Mouse (Mus musculus) liver, adult 2 months (tissue): ENCODE measurements at regions not wholly inside any gene's neighbourhood (a gene's known extent, or its start where the extent isn't known, plus 50 kb on each side); places are given as distances from the start of the nearest gene placed in this dataset.

Experiments used
- DNase-seq: peaks from one replicate; pipeline ENCODE4 v3.0.0-alpha.2; 2011; ENCODE audit warnings: low read depth, low spot score; ENCODE audit errors: extremely low read depth
- H3K27ac ChIP-seq: fragments of 200-500 bp; replicated peaks from 2 replicates; pipeline ENCODE4 v1.5.1; 2012; ENCODE audit warnings: low read depth, mild to moderate bottlenecking, control low read depth, inconsistent platforms, low read length; ENCODE audit not compliant: insufficient read depth
- H3K27me3 ChIP-seq: fragments of 200-500 bp; 2 replicates; pipeline ENCODE4 v1.6.1; 2012; ENCODE audit warnings: mild to moderate bottlenecking, moderate library complexity, low read length, inconsistent platforms; ENCODE audit not compliant: control insufficient read depth, insufficient read depth
- H3K36me3 ChIP-seq: fragments of 200-500 bp; 2 replicates; pipeline ENCODE4 v1.6.1; 2012; ENCODE audit warnings: low read length, inconsistent platforms; ENCODE audit not compliant: control insufficient read depth, insufficient read depth
- H3K4me1 ChIP-seq: fragments of 200-500 bp; 2 replicates; pipeline ENCODE4 v1.6.1; 2011; ENCODE audit warnings: low read length; ENCODE audit not compliant: control insufficient read depth, insufficient read depth
- H3K4me3 ChIP-seq: fragments of 200-500 bp; 2 replicates; pipeline ENCODE4 v1.5.1; 2011; ENCODE audit warnings: low read depth, mild to moderate bottlenecking, control low read depth, low read length, moderate library complexity; ENCODE audit not compliant: insufficient read depth
- H3K79me2 ChIP-seq: fragments of 200-500 bp; 2 replicates; pipeline ENCODE4 v1.6.1; 2012; ENCODE audit warnings: inconsistent platforms, mild to moderate bottlenecking, low read length, moderate library complexity; ENCODE audit not compliant: control insufficient read depth, insufficient read depth
- H3K9ac ChIP-seq: fragments of 200-500 bp; 2 replicates; pipeline ENCODE4 v1.6.1; 2012; ENCODE audit warnings: low read depth, mild to moderate bottlenecking, control low read depth, inconsistent platforms, low read length
- CTCF ChIP-seq: fragments of 200-500 bp; IDR thresholded peaks from 2 replicates; pipeline ENCODE4 v1.5.1; 2011; ENCODE audit warnings: low read depth, low read length, control low read depth
- POLR2A ChIP-seq: fragments of 200-500 bp; IDR thresholded peaks from 2 replicates; pipeline ENCODE4 v1.6.1; 2011; ENCODE audit warnings: low read length, control low read depth; ENCODE audit not compliant: insufficient read depth; ENCODE audit errors: extremely low read depth
- WGBS: fragments of 180-500 bp; shearing (Covaris S2); methylation state at CpG from one replicate; pipeline ENCODE4 v1.1.7; 2018; 5-methylcytosine and 5-hydroxymethylcytosine counted together

DNA sequence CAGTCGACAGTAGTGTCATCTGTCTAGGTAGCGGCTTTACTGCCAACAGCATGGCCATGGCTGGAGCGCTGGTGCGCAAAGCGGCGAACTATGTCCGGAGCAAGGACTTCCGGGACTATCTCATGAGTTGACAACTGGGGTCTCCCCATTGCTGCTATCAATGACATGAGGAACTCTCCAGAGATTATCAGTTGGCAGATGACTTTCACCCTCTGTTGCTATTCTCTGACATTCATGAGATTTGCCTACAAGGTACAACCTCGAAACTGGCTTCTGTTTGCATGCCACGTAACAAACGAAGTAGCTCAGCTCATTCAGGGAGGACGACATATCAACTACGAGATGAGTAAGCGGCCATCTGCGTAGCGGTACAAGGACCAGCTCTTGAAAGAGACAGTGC is 374.6 kb upstream of the Gm6657 start:
- no peak for DNase-seq
- no peak for TF ChIP-seq CTCF
- Histone ChIP-seq H3K36me3 (no peaks in the 10 kb centered on the region), H3K79me2 (no peaks in the 10 kb centered on the region), H3K27ac (no peak overlapping the region), H3K9ac (no peak overlapping the region), H3K4me1 (no peaks in the 10 kb centered on the region), H3K4me3 (no peak overlapping the region), H3K27me3 (no peaks in the 10 kb centered on the region; the same call in 1 of the 2 replicates)
- WGBS: 94% methylated on average over 16 of the region's 16 CpGs

DNA sequence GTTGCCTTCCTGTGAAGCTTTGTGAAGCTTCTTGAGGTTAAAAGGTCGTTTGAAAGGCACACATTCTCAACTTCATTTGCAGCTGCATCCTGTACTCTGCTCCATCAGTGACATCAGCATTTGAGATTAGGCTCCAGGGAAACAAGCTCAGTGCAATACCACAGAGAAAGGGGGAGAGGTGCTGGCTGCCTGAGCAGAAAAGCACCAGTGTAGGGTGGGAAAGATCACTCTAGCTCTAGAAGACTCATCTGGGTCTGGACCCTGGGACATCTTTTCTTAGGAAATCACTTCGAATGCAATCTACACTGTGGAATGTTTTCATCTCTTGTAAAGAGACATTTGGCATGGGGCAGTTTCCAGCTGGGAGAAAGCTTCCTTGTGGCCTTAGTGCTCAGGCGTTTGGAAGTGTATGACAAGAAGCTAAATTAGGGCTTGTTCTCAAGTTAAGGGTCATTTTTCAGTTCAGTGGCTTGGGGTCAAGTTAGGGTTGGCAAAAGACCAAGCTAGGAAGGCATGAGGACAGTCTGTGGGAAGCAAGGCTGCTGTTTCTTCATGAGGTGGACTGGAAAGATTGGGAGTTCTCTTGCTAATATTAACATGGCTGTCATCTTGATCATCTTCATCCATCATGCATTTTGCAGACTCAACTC is 370.5 kb upstream of the Gm6657 start:
- no peaks in the 10 kb centered on the region for H3K36me3 ChIP-seq
- 42% methylated on average over 3 of the region's 3 CpGs for WGBS
- no peak overlapping the region for H3K27ac ChIP-seq
- H3K4me3 ChIP-seq: no peak overlapping the region
- H3K27me3 ChIP-seq: no peaks in the 10 kb centered on the region; the same call in 1 of the 2 replicates
- no peak overlapping the region for H3K9ac ChIP-seq
- H3K4me1 ChIP-seq: no peaks in the 10 kb centered on the region
- no peaks in the 10 kb centered on the region for H3K79me2 ChIP-seq
- TF ChIP-seq POLR2A: no peak
- DNase-seq: peak; percentile 37

DNA sequence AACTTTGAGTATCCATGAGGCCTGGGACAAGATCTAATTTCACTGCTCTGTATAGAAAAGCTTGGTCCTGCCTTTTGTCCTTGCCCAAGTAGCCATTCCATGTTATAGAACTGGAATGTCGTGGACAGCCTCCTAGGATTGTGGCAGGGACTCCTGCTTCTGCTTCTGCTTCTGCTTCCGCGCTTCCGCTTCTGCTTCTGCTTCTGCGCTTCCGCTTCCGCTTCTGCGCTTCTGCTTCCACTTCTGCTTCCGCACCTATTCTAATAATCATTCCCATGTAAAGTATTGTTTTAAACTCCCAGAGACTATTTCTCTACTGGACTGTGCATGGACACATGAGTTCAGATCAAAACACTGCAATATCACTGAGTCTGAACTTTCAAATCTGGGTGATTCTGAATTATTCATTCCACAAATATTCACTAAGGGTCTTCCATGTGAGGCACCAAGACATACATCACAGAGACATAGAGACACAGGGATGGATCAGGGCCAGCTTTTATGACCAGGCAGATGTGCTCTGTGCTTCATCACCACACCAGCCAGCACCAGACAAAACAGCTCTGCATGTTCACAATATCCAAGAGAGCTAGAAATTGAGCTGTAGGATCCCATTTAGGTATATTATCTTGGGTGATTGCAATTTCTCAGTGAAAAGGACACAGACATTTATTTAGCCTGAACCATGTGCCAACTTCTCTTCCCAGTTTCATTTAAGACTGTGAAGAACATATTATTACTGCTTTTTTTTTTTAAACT is 360.5 kb upstream of the Gm6657 start:
- WGBS: 91% methylated on average over 9 of the region's 9 CpGs
- TF ChIP-seq POLR2A (no peak), CTCF (no peak)

DNA sequence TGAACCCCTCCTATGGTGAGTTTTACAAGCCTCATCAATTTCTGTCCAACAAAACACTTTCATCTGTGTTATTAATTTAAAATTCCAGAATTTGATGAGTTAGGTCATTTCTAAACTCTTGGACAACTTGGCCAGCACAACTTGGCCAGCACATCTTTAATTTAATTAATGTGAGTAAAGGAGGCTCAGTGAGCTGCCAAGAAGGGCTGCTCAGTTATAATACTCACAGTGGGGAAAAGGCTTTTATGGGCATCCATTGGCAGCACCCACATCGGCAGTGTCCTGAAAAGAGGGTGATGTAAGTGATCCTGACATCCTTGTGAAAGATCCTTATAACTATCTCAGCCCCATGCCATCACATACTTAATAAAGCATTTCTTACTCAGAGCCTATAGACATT is 359.2 kb upstream of the Gm6657 start:
- Histone ChIP-seq H3K27ac (no peak overlapping the region), H3K4me1 (no peaks in the 10 kb centered on the region), H3K79me2 (no peaks in the 10 kb centered on the region), H3K36me3 (no peaks in the 10 kb centered on the region), H3K9ac (no peak overlapping the region), H3K27me3 (no peaks in the 10 kb centered on the region), H3K4me3 (no peak overlapping the region)
- WGBS: 95% methylated on average over 1 of the region's 1 CpGs
- DNase-seq: no peak
- no peak for TF ChIP-seq CTCF
- no peak for TF ChIP-seq POLR2A

More for the DNA sequence above, 360.5 kb upstream of the Gm6657 start:
- H3K36me3 ChIP-seq: no peaks in the 10 kb centered on the region
- no peaks in the 10 kb centered on the region for H3K79me2 ChIP-seq
- no peaks in the 10 kb centered on the region for H3K4me1 ChIP-seq
- no peak for DNase-seq
- H3K9ac ChIP-seq: no peak overlapping the region
- H3K27ac ChIP-seq: no peak overlapping the region
- H3K4me3 ChIP-seq: no peak overlapping the region
- H3K27me3 ChIP-seq: no peaks in the 10 kb centered on the region

DNA sequence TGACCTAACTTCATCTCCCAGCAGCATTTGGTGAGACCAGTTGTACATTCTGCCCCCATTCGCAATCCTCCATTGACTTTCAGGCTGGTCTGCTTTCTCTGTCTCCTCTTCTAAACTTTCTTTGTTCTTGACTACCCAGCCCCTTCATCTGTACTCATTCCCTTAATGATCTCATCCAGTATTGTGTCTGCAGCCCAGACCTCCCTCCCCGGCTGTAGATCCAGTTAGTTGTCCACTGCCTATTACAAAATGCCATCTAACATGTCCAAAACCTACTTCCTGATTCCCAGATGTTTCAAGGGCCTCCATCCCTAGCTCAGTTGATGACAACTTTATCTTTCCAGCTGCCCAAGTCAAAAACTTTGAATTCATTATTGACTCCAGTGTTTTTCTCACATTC is 357.8 kb upstream of the Gm6657 start:
- no peaks in the 10 kb centered on the region for H3K36me3 ChIP-seq
- no peaks in the 10 kb centered on the region for H3K4me1 ChIP-seq
- no peak for DNase-seq
- H3K4me3 ChIP-seq: no peak overlapping the region
- no peak overlapping the region for H3K9ac ChIP-seq
- no peaks in the 10 kb centered on the region for H3K27me3 ChIP-seq
- no peaks in the 10 kb centered on the region for H3K79me2 ChIP-seq
- H3K27ac ChIP-seq: no peak overlapping the region
- TF ChIP-seq POLR2A: no peak
- TF ChIP-seq CTCF: no peak
- WGBS: 91% methylated on average over 2 of the region's 2 CpGs

DNA sequence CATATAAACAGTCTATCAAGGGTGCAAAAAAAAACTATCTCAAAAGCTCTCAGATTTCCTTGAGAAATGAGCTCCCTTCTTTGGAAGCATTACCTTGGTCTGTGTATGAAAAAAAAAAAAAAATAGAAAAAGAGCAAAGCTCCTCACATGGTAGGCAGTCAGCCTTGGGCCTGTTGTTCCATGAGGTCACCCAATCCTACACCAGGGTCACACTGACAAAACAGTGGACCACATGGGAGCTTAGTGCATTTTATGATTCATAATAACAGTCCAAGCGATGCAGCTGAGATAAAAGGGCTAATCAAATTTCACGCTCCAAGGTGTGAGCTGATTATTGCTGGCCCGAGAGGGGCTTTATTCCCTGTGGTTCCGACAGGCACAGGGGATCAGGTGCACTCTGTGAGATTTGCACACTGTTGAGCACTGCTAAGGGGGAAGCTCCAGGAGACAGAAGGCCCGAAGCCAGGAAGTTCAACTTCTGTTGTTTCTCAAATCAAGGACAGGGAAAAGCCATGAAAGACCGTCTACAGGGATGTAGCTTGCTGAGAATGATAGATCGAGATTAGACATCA is 352.1 kb upstream of the Gm6657 start:
- no peaks in the 10 kb centered on the region for H3K36me3 ChIP-seq
- no peaks in the 10 kb centered on the region for H3K79me2 ChIP-seq
- no peak overlapping the region for H3K4me3 ChIP-seq
- DNase-seq: no peak
- no peak overlapping the region for H3K27ac ChIP-seq
- no peak overlapping the region for H3K9ac ChIP-seq
- 92% methylated on average over 7 of the region's 7 CpGs for WGBS
- TF ChIP-seq POLR2A (no peak), CTCF (no peak)
- no peaks in the 10 kb centered on the region for H3K27me3 ChIP-seq
- H3K4me1 ChIP-seq: no peaks in the 10 kb centered on the region
